7 mouse cellular contexts compared by ENCODE assay signal in genomic region chr11:97302231-97302781, GRCm38 (mm10). TPM values are rescaled to one million over a fixed set of nuclear protein-coding genes. Genes with fewer than 3 reads are reported as not detected.
DNase-seq lines count a peak whose midpoint lies in the region; ATAC-seq lines count a peak whose summit lies in the region.

No protein-coding gene starts in this region.

- H3K4me3 ChIP-seq in midbrain, embryonic 14.5 days (replicated peaks; ENCODE audit: low read depth, low read length), result no peak overlapping the region
- H3K4me3 ChIP-seq in midbrain, embryonic 13.5 days (replicated peaks), result no peak overlapping the region
- H3K4me3 ChIP-seq in embryonic facial prominence, embryonic 15.5 days (replicated peaks), result no peak overlapping the region

- H3K9ac ChIP-seq in midbrain, embryonic 14.5 days (replicated peaks; ENCODE audit: low read length), result no peak overlapping the region
- no peak overlapping the region for H3K9ac ChIP-seq in midbrain, embryonic 13.5 days (replicated peaks)
- H3K9ac ChIP-seq in embryonic facial prominence, embryonic 15.5 days, result no peak overlapping the region

- H3K27me3 ChIP-seq in midbrain, embryonic 14.5 days (ENCODE audit: control insufficient read depth, insufficient read depth, low read length), result no peaks in the 10 kb centered on the region
- H3K27me3 ChIP-seq in midbrain, embryonic 13.5 days, result no peaks in the 10 kb centered on the region
- H3K27me3 ChIP-seq in embryonic facial prominence, embryonic 15.5 days, result no peaks in the 10 kb centered on the region

- no peaks in the 10 kb centered on the region for H3K36me3 ChIP-seq in midbrain, embryonic 14.5 days (ENCODE audit: control insufficient read depth, insufficient read depth, low read length)
- H3K36me3 ChIP-seq in midbrain, embryonic 13.5 days, result no peaks in the 10 kb centered on the region
- no peaks in the 10 kb centered on the region for H3K36me3 ChIP-seq in embryonic facial prominence, embryonic 15.5 days

- 21% methylated on average over 7 of the region's 7 CpGs for WGBS in midbrain, embryonic 14.5 days
- 34% methylated on average over 7 of the region's 7 CpGs for WGBS in midbrain, embryonic 13.5 days
- WGBS in embryonic facial prominence, embryonic 15.5 days, result 22% methylated on average over 7 of the region's 7 CpGs

- H3K4me1 ChIP-seq in midbrain, embryonic 14.5 days (ENCODE audit: control insufficient read depth, insufficient read depth, low read length), result no peaks in the 10 kb centered on the region
- H3K4me1 ChIP-seq in midbrain, embryonic 13.5 days (replicated peaks), result 0 out of 2 replicates have a peak, but pooled peaks cover 3% of the 10 kb centered on the region
- peaks cover 5% of the 10 kb centered on the region; the same call in 1 of the 2 replicates for H3K4me1 ChIP-seq in embryonic facial prominence, embryonic 15.5 days

- no peaks in the 10 kb centered on the region for H3K9me3 ChIP-seq in midbrain, embryonic 14.5 days (ENCODE audit: control insufficient read depth, low read length)
- no peaks in the 10 kb centered on the region for H3K9me3 ChIP-seq in midbrain, embryonic 13.5 days
- no peaks in the 10 kb centered on the region for H3K9me3 ChIP-seq in embryonic facial prominence, embryonic 15.5 days (replicated peaks)

- no peak overlapping the region for H3K27ac ChIP-seq in midbrain, embryonic 14.5 days (replicated peaks; ENCODE audit: low read depth, low read length)
- H3K27ac ChIP-seq in midbrain, embryonic 13.5 days, result no peak overlapping the region
- peak overlapping the region; percentile 18 for H3K27ac ChIP-seq in embryonic facial prominence, embryonic 15.5 days (replicated peaks)

- intact Hi-C loops in heart, postnatal 36 days (cut with DNase I), result loop anchor here (1.0 kb wide), 1 partner anchor 20 kb away; no protein-coding TSS in a partner anchor

- DNase-seq in midbrain, embryonic 14.5 days, result peak; percentile 33
- DNase-seq in heart, postnatal 36 days, result peak; percentile 67 to 68
- peak; percentile 68 to 72 for DNase-seq in lung, postnatal 4 days
- no peak for DNase-seq in left cerebral cortex, adult 8-10 months (ENCODE audit: low spot score in 2 of 2)
- no peak for DNase-seq in thymus, postnatal 14 days

- H3K4me2 ChIP-seq in midbrain, embryonic 14.5 days (ENCODE audit: low read length), result no peak overlapping the region
- no peak overlapping the region for H3K4me2 ChIP-seq in midbrain, embryonic 13.5 days (replicated peaks)
- no peak overlapping the region for H3K4me2 ChIP-seq in embryonic facial prominence, embryonic 15.5 days (replicated peaks)

- ATAC-seq in midbrain, embryonic 14.5 days (ENCODE audit: low FRiP score, low TSS enrichment), result no peak
- ATAC-seq in midbrain, embryonic 13.5 days, result no peak
- ATAC-seq in embryonic facial prominence, embryonic 15.5 days (ENCODE audit: insufficient number of reproducible peaks, low FRiP score, low TSS enrichment, low read depth), result 0 out of 2 replicates have a peak, but pooled peaks have one; percentile 54

RNA-seq across cellular contexts. Expression of gene Mrpl45, which starts 13.2 kb away (rescaled TPM):
- polyA plus RNA-seq in midbrain, embryonic 14.5 days (2014; fragmentation: Nextera tagmentation; extraction: Ambion mirVana), result 39.4 and 46.7 TPM in 2 replicates
- polyA plus RNA-seq in midbrain, embryonic 13.5 days (2015; fragmentation: Nextera tagmentation; extraction: Ambion mirVana), result 39.6 and 46.4 TPM in 2 replicates
- 36.8 and 43.6 TPM in 2 replicates for polyA plus RNA-seq in embryonic facial prominence, embryonic 15.5 days (2015; fragmentation: Nextera tagmentation; extraction: Ambion mirVana)
- total RNA-seq in heart, postnatal 36 days (2021), result 10 to 100 TPM; 55.3 to 65.3 TPM
- total RNA-seq in left cerebral cortex, adult 8-10 months (2022), result 10 to 100 TPM; 22.5 to 27.2 (median 24.9) TPM

RNA-seq across cellular contexts. Expression of gene Npepps, which starts 21.9 kb away (rescaled TPM):
- 115 and 135 TPM in 2 replicates for polyA plus RNA-seq in midbrain, embryonic 14.5 days (2014; fragmentation: Nextera tagmentation; extraction: Ambion mirVana)
- 146 and 156 TPM in 2 replicates for polyA plus RNA-seq in midbrain, embryonic 13.5 days (2015; fragmentation: Nextera tagmentation; extraction: Ambion mirVana)
- polyA plus RNA-seq in embryonic facial prominence, embryonic 15.5 days (2015; fragmentation: Nextera tagmentation; extraction: Ambion mirVana), result 93.3 and 102 TPM in 2 replicates
- 10 to 100 TPM; 79.6 to 87.6 TPM for total RNA-seq in heart, postnatal 36 days (2021)
- total RNA-seq in left cerebral cortex, adult 8-10 months (2022), result 100 to 1,000 TPM; 139 to 152 (median 146) TPM

RNA-seq across cellular contexts. Expression of gene Gpr179, which starts 49.6 kb away (rescaled TPM):
- 0.30 and 0.36 TPM in 2 replicates for polyA plus RNA-seq in midbrain, embryonic 14.5 days (2014; fragmentation: Nextera tagmentation; extraction: Ambion mirVana)
- polyA plus RNA-seq in midbrain, embryonic 13.5 days (2015; fragmentation: Nextera tagmentation; extraction: Ambion mirVana), result 0.39 and 0.48 TPM in 2 replicates
- polyA plus RNA-seq in embryonic facial prominence, embryonic 15.5 days (2015; fragmentation: Nextera tagmentation; extraction: Ambion mirVana), result 0.05 and 0.18 TPM in 2 replicates
- under 1 TPM; 0.08 to 0.11 TPM for total RNA-seq in heart, postnatal 36 days (2021)
- total RNA-seq in left cerebral cortex, adult 8-10 months (2022), result under 1 TPM; 0.20 to 0.50 (median 0.28) TPM

Comparison
In these comparisons a context has a peak if more than half of its experiments do, and no peak if none do; other contexts are left out.
1. DNase-seq: peak in midbrain, embryonic 14.5 days (single experiment), heart, postnatal 36 days (2 of 2) and lung, postnatal 4 days (2 of 2); none in left cerebral cortex, adult 8-10 months (0 of 2) and thymus, postnatal 14 days (single experiment).